Mouse (Mus musculus) liver, postnatal 0 days (tissue): ENCODE data around the gene Zdhhc18.

ENCODE experiments used
- CTCF ChIP-seq: sonication (generic); IDR thresholded peaks from 2 replicates; pipeline ENCODE4 v1.5.1; 2016; ENCODE audit warnings: antibody characterized with exemption, low read depth
- EP300 ChIP-seq: IDR thresholded peaks from 2 replicates; pipeline ENCODE4 v1.6.1; 2016; ENCODE audit warnings: antibody characterized with exemption, low read depth, mild to moderate bottlenecking

- TF ChIP-seq CTCF (peak; percentile 80), EP300 (no peak)
Measured at GRCm38 (mm10) chr4:133633332-133634042, 16.5 kb downstream of the Zdhhc18 start.
